In the genomic region with DNA sequence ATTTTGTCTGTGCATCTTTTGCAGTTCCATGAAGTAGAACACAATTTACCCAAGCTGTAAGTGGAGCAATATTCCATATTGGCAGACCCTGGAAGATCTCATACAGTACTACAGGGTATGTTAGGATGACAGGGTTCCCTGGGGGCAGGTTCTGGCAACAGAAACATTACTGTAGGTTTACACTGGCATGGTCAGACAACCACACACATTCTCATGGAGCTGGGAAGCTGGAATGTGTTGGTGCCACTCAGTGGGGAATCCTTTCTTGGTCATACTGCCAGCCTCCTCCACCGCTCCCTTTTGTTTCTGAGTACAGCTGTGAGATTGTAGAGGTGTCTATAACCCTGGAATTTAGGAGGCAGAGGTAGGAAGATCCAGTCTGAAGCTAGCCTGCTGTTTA, we compare ENCODE assay signal across 33 mouse cellular contexts. TPM values are rescaled to one million over a fixed set of nuclear protein-coding genes. Genes with fewer than 3 reads are reported as not detected.
"Had no signal": no experiment of that assay in that cellular context is flagged by ENCODE, and none has a peak within 500 bp of the region (broad histone marks: within the 10 kb centered on the region; RNA-seq: fewer than 3 reads in every experiment).

No protein-coding gene starts in this region.

- H3K36me3 ChIP-seq: heart, embryonic 13.5 days; hindbrain, embryonic 10.5 days; hindbrain, embryonic 12.5 days; intestine, embryonic 15.5 days; limb, embryonic 10.5 days; limb, embryonic 12.5 days; liver, embryonic 13.5 days had no signal

- H3K4me1 ChIP-seq: hindbrain, embryonic 12.5 days; intestine, embryonic 15.5 days; limb, embryonic 10.5 days; limb, embryonic 12.5 days; liver, embryonic 13.5 days had no signal

- H3K9me3 ChIP-seq: heart, embryonic 13.5 days; hindbrain, embryonic 10.5 days; hindbrain, embryonic 12.5 days; intestine, embryonic 15.5 days; limb, embryonic 10.5 days; limb, embryonic 12.5 days; liver, embryonic 13.5 days had no signal

- H3K9ac ChIP-seq: heart, embryonic 13.5 days; hindbrain, embryonic 12.5 days; hindbrain, embryonic 14.5 days; intestine, embryonic 15.5 days; limb, embryonic 12.5 days; liver, embryonic 13.5 days had no signal

- H3K4me2 ChIP-seq: heart, embryonic 11.5 days; hindbrain, embryonic 12.5 days; hindbrain, embryonic 14.5 days; intestine, embryonic 15.5 days; limb, embryonic 12.5 days; liver, embryonic 11.5 days; liver, embryonic 13.5 days had no signal

- H3K4me3 ChIP-seq: heart, adult 2 months; heart, embryonic 13.5 days; hindbrain, embryonic 10.5 days; hindbrain, embryonic 12.5 days; intestine, embryonic 15.5 days; layer of hippocampus, adult 2 months; left cerebral cortex, adult 2 months; limb, embryonic 10.5 days; limb, embryonic 12.5 days; liver, embryonic 13.5 days had no signal

- H3K27ac ChIP-seq: heart, embryonic 13.5 days; hindbrain, embryonic 10.5 days; hindbrain, embryonic 12.5 days; hindbrain, embryonic 14.5 days; intestine, embryonic 15.5 days; layer of hippocampus, adult 2 months; left cerebral cortex, adult 2 months; limb, embryonic 10.5 days; limb, embryonic 12.5 days; liver, embryonic 13.5 days had no signal

- H3K27me3 ChIP-seq: heart, embryonic 13.5 days; hindbrain, embryonic 12.5 days; intestine, embryonic 15.5 days; limb, embryonic 12.5 days; liver, embryonic 13.5 days had no signal

- DNase-seq: gastrocnemius, postnatal 10 days; gastrocnemius, postnatal 25 days; kidney, postnatal 10 days; liver; liver, embryonic 13.5 days had no signal

- ATAC-seq: hindbrain, embryonic 16.5 days; inflammation-experienced regulatory T-cells, adult 6 months; intestine, postnatal 0 days had no signal

RNA-seq across cellular contexts. Expression of gene Sema5a, which starts 11.2 kb away (rescaled TPM):
- total RNA-seq: granulocyte monocyte progenitor cell, adult 5-6 weeks had no signal
- polyA plus RNA-seq: inflammation-experienced regulatory T-cells, adult 6 months had no signal

RNA-seq across cellular contexts. Expression of gene Tas2r119, which starts 56.4 kb away (rescaled TPM):
- total RNA-seq: gastrocnemius, adult 2 months; gastrocnemius, postnatal 10 days; gastrocnemius, postnatal 25 days; gastrocnemius, postnatal 4 days; granulocyte monocyte progenitor cell, adult 5-6 weeks; heart, adult 2 months; heart, postnatal 10 days; heart, postnatal 25 days; heart, postnatal 4 days; layer of hippocampus, adult 2 months; layer of hippocampus, postnatal 10 days; layer of hippocampus, postnatal 25 days; left cerebral cortex, adult 2 months; left cerebral cortex, postnatal 14 days; left cerebral cortex, postnatal 36 days had no signal
- polyA plus RNA-seq: heart, adult 2 months; heart, embryonic 11.5 days; heart, embryonic 13.5 days; heart, embryonic 16.5 days; hindbrain, embryonic 10.5 days; hindbrain, embryonic 12.5 days; hindbrain, embryonic 14.5 days; hindbrain, embryonic 16.5 days; inflammation-experienced regulatory T-cells, adult 6 months; intestine, embryonic 15.5 days; intestine, postnatal 0 days; kidney, embryonic 14.5 days; kidney, embryonic 16.5 days; limb, embryonic 12.5 days; liver, embryonic 11.5 days; liver, embryonic 13.5 days had no signal
